ENCODE assay signal across 29 mouse cellular contexts in the genomic region with DNA sequence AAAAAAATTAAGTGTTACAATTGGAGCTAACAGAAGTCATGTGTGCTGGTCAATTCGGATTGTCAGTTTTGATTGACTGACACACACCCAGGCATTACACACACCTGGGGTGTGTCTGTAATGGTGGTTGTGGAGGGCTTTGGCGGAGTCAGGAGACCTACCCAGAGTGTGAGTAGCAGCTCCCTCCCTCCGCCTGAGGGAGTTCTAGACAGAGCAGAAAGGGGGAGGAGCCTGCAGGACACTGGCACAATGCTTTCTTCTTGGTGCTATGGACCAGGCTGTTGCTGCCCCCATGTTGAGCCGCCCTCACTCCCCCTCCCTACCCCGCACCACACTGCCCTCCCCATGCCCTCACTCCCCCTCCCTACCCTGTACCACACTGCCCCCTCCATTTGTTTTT. TPM values are rescaled to one million over a fixed set of nuclear protein-coding genes. Genes with fewer than 3 reads are reported as not detected.
A peak's percentile ranks its signal among the peaks of the same experiment; 100 is the strongest.
DNase-seq lines count a peak whose midpoint lies in the region; ATAC-seq and TF ChIP-seq lines count a peak whose summit lies in the region.
"Had no signal": no experiment of that assay in that cellular context is flagged by ENCODE, and none has a peak within 500 bp of the region (broad histone marks: within the 10 kb centered on the region; RNA-seq: fewer than 3 reads in every experiment).

No protein-coding gene starts in this region.

- no peak overlapping the region for H3K4me3 ChIP-seq in kidney, postnatal 0 days (replicated peaks; ENCODE audit: low read depth, low read length)
- no peak overlapping the region for H3K4me3 ChIP-seq in lung, postnatal 0 days (ENCODE audit: low read depth, low read length)
- H3K4me3 ChIP-seq: embryonic facial prominence, embryonic 12.5 days; forebrain, embryonic 15.5 days; gastrocnemius, adult 2 months; hindbrain, embryonic 13.5 days; limb, embryonic 13.5 days; myocyte; neural tube, embryonic 12.5 days had no signal

- ATAC-seq in kidney, postnatal 0 days (replicated peaks; ENCODE audit: low FRiP score, low read depth): 0 out of 2 replicates have a peak, but pooled peaks have one; percentile 46
- ATAC-seq in lung, postnatal 0 days: peak; percentile 38
- ATAC-seq: forebrain, embryonic 15.5 days; intestine, embryonic 16.5 days; Patski had no signal

- H3K4me2 ChIP-seq in kidney, postnatal 0 days (ENCODE audit: low read length): no peak overlapping the region
- H3K4me2 ChIP-seq in lung, postnatal 0 days (replicated peaks; ENCODE audit: low read depth, low read length): no peak overlapping the region
- H3K4me2 ChIP-seq: embryonic facial prominence, embryonic 12.5 days; forebrain, embryonic 15.5 days; heart, embryonic 11.5 days; hindbrain, embryonic 13.5 days; limb, embryonic 13.5 days; liver, embryonic 11.5 days; neural tube, embryonic 12.5 days had no signal

- 55% methylated on average over 5 of the region's 5 CpGs for WGBS in kidney, postnatal 0 days
- 64% methylated on average over 5 of the region's 5 CpGs for WGBS in lung, postnatal 0 days

- TF ChIP-seq EP300 in lung, postnatal 0 days (IDR thresholded peaks at IDR 0.05): no peak

- TF ChIP-seq CTCF in kidney, postnatal 0 days (IDR thresholded peaks at IDR 0.05; ENCODE audit: low read depth): no peak
- TF ChIP-seq CTCF in lung, postnatal 0 days (IDR thresholded peaks at IDR 0.05): no peak

- H3K4me1 ChIP-seq in kidney, postnatal 0 days (replicated peaks; ENCODE audit: insufficient read depth, low read length): no peaks in the 10 kb centered on the region
- no peaks in the 10 kb centered on the region for H3K4me1 ChIP-seq in lung, postnatal 0 days (ENCODE audit: insufficient read depth, low read depth, low read length)
- H3K4me1 ChIP-seq: forebrain, embryonic 15.5 days; hindbrain, embryonic 13.5 days; limb, embryonic 13.5 days; neural tube, embryonic 12.5 days had no signal

- H3K36me3 ChIP-seq in kidney, postnatal 0 days (ENCODE audit: insufficient read depth, low read length): no peaks in the 10 kb centered on the region
- no peaks in the 10 kb centered on the region for H3K36me3 ChIP-seq in lung, postnatal 0 days (ENCODE audit: insufficient read depth, low read length)
- H3K36me3 ChIP-seq: embryonic facial prominence, embryonic 12.5 days; forebrain, embryonic 15.5 days; hindbrain, embryonic 13.5 days; limb, embryonic 13.5 days; neural tube, embryonic 12.5 days had no signal

- peak; percentile 18 for DNase-seq in embryo, embryonic 11 days
- DNase-seq in embryo, embryonic 10 days (ENCODE audit: low spot score): no peak
- no peak for DNase-seq in kidney, postnatal 0 days (ENCODE audit: low spot score)
- no peak for DNase-seq in kidney, postnatal 10 days
- DNase-seq in lung, postnatal 0 days (ENCODE audit: low spot score): no peak
- DNase-seq in lung, postnatal 4 days: no peak
- peak; percentile 9 for DNase-seq in ES-CJ7 (ENCODE audit: low read depth, low spot score)
- DNase-seq in cerebellum, adult 18-20 months: no peak
- DNase-seq: adrenal gland, postnatal 25 days; cerebellum, adult 11-12 months; cerebellum, postnatal 10 days; gastrocnemius, adult 2 months; gastrocnemius, postnatal 36 days; heart, adult 18-20 months; heart, postnatal 4 days; kidney, postnatal 36 days; lung, adult 18-20 months; thymus, postnatal 14 days had no signal

- H3K9ac ChIP-seq in kidney, postnatal 0 days (ENCODE audit: low read depth, low read length): no peak overlapping the region
- no peak overlapping the region for H3K9ac ChIP-seq in lung, postnatal 0 days (replicated peaks; ENCODE audit: low read depth)
- H3K9ac ChIP-seq: embryonic facial prominence, embryonic 12.5 days; forebrain, embryonic 15.5 days; hindbrain, embryonic 13.5 days; limb, embryonic 13.5 days; neural tube, embryonic 12.5 days had no signal

- H3K9me3 ChIP-seq in kidney, postnatal 0 days (replicated peaks; ENCODE audit: low read length): no peaks in the 10 kb centered on the region
- no peaks in the 10 kb centered on the region for H3K9me3 ChIP-seq in lung, postnatal 0 days (ENCODE audit: low read length)
- H3K9me3 ChIP-seq: embryonic facial prominence, embryonic 12.5 days; forebrain, embryonic 15.5 days; hindbrain, embryonic 13.5 days; limb, embryonic 13.5 days; neural tube, embryonic 12.5 days had no signal

- H3K27me3 ChIP-seq in kidney, postnatal 0 days (ENCODE audit: insufficient read depth, low read length): no peaks in the 10 kb centered on the region
- no peaks in the 10 kb centered on the region for H3K27me3 ChIP-seq in lung, postnatal 0 days (replicated peaks; ENCODE audit: insufficient read depth, low read length)
- H3K27me3 ChIP-seq: embryonic facial prominence, embryonic 12.5 days; forebrain, embryonic 15.5 days; hindbrain, embryonic 13.5 days; neural tube, embryonic 12.5 days; Patski had no signal

- H3K27ac ChIP-seq in kidney, postnatal 0 days: no peak overlapping the region
- H3K27ac ChIP-seq in lung, postnatal 0 days (ENCODE audit: low read length): no peak overlapping the region
- H3K27ac ChIP-seq: embryonic facial prominence, embryonic 12.5 days; forebrain, embryonic 15.5 days; gastrocnemius, adult 2 months; hindbrain, embryonic 13.5 days; limb, embryonic 13.5 days; macrophage; neural tube, embryonic 12.5 days had no signal

RNA-seq across cellular contexts. Expression of a gene that starts 25.6 kb away (rescaled TPM):
- polyA plus RNA-seq in kidney, postnatal 0 days (2015; fragmentation: Nextera tagmentation; extraction: Ambion mirVana): 21.7 and 25.7 TPM in 2 replicates
- 24.0 and 32.4 TPM in 2 replicates for polyA plus RNA-seq in lung, postnatal 0 days (2015; fragmentation: Nextera tagmentation; extraction: Ambion mirVana)
- polyA plus RNA-seq: myocyte had no signal

Comparison
In these comparisons a context has a peak if more than half of its experiments do, and no peak if none do; other contexts are left out.
1. DNase-seq: peak in embryo, embryonic 11 days (single experiment) and ES-CJ7 (single experiment); none in embryo, embryonic 10 days (single experiment), kidney, postnatal 0 days (single experiment), kidney, postnatal 10 days (single experiment), lung, postnatal 0 days (single experiment), lung, postnatal 4 days (0 of 2) and cerebellum, adult 18-20 months (0 of 2).